Mouse (Mus musculus): ENCODE data around the gene Thbs4.

DNA sequence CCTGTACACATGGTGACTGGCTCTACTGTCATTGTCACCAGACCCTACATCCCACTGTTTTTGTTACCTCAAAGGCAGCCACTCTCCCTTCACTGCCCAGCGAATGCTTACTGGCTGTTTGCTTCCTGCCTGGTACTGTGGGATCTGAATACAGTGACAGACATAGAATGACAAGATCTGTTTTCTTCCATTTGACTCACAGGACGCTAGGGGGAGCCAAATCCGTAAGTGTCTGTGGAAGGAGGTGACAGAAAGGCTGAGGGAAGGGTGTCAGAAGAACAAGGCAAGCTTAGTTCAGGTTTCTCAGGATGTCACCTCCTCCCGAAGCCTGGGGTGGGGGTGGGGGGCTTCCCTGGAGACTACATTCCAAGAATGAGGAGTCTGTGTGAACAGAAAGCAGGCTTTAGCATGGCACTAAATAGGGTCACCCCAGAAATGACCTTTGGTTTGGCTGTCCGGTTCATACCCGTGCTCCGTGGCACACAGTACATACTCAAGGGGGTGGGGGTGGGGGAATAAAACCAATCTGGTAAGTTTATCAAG lies 43.6 kb downstream of the Thbs4 start:
- TF ChIP-seq CTCF (IDR thresholded peaks at IDR 0.05; ENCODE audit: extremely low read depth, insufficient read depth, insufficient read length, insufficient replicate concordance) (peak; percentile 58; the same call in 1 of the 2 replicates), POLR2A (IDR thresholded peaks at IDR 0.05; ENCODE audit: low read depth, low read length) (no peak)
